Mouse (Mus musculus): ENCODE measurements around the gene Pigu.
A peak's percentile ranks its signal among the peaks of the same experiment; 100 is the strongest.

- TF ChIP-seq CTCF (IDR thresholded peaks at IDR 0.05; ENCODE audit: low read depth): peak; percentile 85
- TF ChIP-seq EP300 (IDR thresholded peaks at IDR 0.05; ENCODE audit: low read depth): no peak
Measured at GRCm38 (mm10) chr2:155385090-155385489, 27.9 kb upstream of the Pigu start.

Data from liver, postnatal 0 days (tissue).